Mouse (Mus musculus) kidney, adult 2 months (tissue): ENCODE data around the gene Nt5c2. TPM values are rescaled to one million over a fixed set of nuclear protein-coding genes. Genes with fewer than 3 reads are reported as not detected.
"Not testable (repeated sequence)": the region's sequence is repeated elsewhere in the genome, so short reads cannot be mapped to it uniquely, and the experiment has no call there.

ENCODE experiments used
- DNase-seq: peaks from one replicate; pipeline ENCODE4 v3.0.0; 2021
- H3K27ac ChIP-seq: fragments of 200-500 bp; 2 replicates; pipeline ENCODE4 v1.5.1; 2012; ENCODE audit warnings: low read depth, low read length, control low read depth, inconsistent platforms; ENCODE audit not compliant: insufficient read depth
- H3K27me3 ChIP-seq: fragments of 200-500 bp; replicated peaks from 2 replicates; pipeline ENCODE4 v1.6.1; 2012; ENCODE audit warnings: mild to moderate bottlenecking, moderate library complexity, low read length, inconsistent platforms; ENCODE audit not compliant: control insufficient read depth, insufficient read depth
- H3K36me3 ChIP-seq: fragments of 200-500 bp; 2 replicates; pipeline ENCODE4 v1.6.1; 2012; ENCODE audit warnings: mild to moderate bottlenecking, moderate library complexity, low read length, inconsistent platforms; ENCODE audit not compliant: control insufficient read depth, insufficient read depth
- H3K4me1 ChIP-seq: fragments of 200-500 bp; 2 replicates; pipeline ENCODE4 v1.6.1; 2011; ENCODE audit warnings: low read length; ENCODE audit not compliant: control insufficient read depth, insufficient read depth
- H3K4me3 ChIP-seq: fragments of 200-500 bp; 2 replicates; pipeline ENCODE4 v1.5.1; 2011; ENCODE audit warnings: mild to moderate bottlenecking, low read depth, low read length, control low read depth; ENCODE audit not compliant: insufficient read depth
- CTCF ChIP-seq: fragments of 200-500 bp; conservative IDR thresholded peaks from 2 replicates; pipeline ENCODE4 v1.5.1; 2011; ENCODE audit warnings: low read depth, mild to moderate bottlenecking, control low read depth, low read length, moderate library complexity, mixed read lengths; ENCODE audit not compliant: insufficient read depth, insufficient read length
- POLR2A ChIP-seq: fragments of 200-500 bp; IDR thresholded peaks from one replicate; pipeline ENCODE4 v1.6.1; 2011; ENCODE audit warnings: low read depth, low read length, control low read depth
- WGBS: fragments of 180-500 bp; shearing (Covaris S2); methylation state at CpG from one replicate; pipeline ENCODE4 v1.1.7; 2018; 5-methylcytosine and 5-hydroxymethylcytosine counted together
- polyA plus RNA-seq: library from polyadenylated mRNA; depleted of rRNA; stranded (reverse); fragments of >200 nt; gene quantifications from 2 replicates; pipeline ENCODE4 v1.2.3, GENCODE M21; 2012

Gene Nt5c2
- polyA plus RNA-seq, 1 experiment: 36.3 TPM

DNA sequence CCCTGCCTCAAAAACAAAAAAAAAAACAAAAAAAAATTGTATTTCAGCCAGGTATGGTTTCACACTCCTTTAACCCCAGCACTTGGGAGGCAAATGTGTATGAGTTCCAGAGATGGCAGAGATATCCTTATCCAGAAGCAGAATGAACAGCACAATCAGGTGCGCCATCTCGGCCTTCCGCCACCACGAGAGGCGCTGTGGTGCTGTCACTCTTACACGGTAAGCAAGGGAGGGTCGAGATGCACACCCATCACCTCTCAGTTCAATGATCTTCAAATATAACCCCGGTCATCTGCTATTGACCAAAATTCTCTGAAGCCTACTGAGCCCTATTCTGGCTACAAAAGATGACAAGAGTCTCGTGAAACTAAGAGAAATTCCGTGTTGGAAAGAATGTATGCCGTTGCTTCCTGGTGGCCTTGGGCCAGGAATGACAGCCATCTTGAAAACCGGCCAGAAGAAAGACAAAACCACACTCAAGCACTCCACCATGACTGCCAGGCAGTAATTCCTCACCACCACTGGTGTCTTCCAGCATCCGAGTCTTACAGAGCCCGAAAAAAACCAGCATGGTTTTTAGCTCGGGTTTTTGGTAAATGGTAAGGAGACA is 2.3 kb downstream of the Nt5c2 start:
- H3K27me3 ChIP-seq: peaks cover 6% of the 10 kb centered on the region; the same call in 1 of the 2 replicates
- no peak overlapping the region for H3K27ac ChIP-seq
- no peaks in the 10 kb centered on the region for H3K36me3 ChIP-seq
- WGBS: 86% methylated on average over 15 of the region's 15 CpGs
- no peak for TF ChIP-seq POLR2A
- no peak for TF ChIP-seq CTCF
- H3K4me3 ChIP-seq: no peak overlapping the region
- no peaks in the 10 kb centered on the region for H3K4me1 ChIP-seq
- no peak for DNase-seq

DNA sequence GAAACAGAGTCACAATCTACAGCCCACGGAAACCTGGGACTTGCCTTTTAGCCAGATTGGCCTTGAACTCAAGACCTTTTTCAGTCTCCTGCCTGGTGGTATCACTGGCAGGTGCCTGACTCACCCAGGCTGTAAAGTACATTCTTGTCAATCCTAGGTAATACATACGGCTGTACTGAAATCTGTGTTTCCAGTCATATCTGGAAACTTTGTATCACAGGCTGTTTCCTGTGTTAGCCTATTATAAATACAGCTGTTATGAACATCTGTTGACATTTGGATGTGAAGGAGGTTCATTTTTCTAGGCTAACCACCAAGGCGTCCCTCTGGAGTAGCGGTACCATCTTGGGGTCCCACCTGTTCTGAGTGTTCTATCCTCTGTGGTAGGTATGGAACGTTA is 5.0 kb downstream of the Nt5c2 start:
- DNase-seq: no peak
- TF ChIP-seq CTCF: no peak
- TF ChIP-seq POLR2A: no peak
- Histone ChIP-seq H3K27me3 (peaks cover 6% of the 10 kb centered on the region; the same call in 1 of the 2 replicates), H3K4me3 (no peak overlapping the region), H3K4me1 (no peaks in the 10 kb centered on the region), H3K27ac (no peak overlapping the region), H3K36me3 (no peaks in the 10 kb centered on the region)
- WGBS: 84% methylated on average over 5 of the region's 5 CpGs

DNA sequence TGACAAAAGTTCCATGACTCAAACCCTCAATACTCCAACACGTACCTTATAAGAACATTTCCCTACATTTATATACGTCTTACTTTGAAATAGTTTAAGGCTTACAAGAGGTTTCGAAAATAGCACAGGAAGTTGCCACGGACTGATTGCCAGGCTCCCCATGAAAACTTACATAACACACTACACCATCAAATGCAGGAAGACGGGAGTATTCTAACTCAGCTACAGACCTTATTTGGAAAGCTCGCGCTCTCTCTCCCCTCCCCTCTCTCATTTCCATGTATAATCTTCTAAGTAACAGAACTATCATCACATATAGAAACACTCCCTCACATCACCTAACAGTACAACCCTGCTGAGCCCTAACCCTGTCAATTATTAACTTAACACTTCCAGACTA is 5.5 kb downstream of the Nt5c2 start:
- Histone ChIP-seq H3K4me3 (no peak overlapping the region), H3K4me1 (no peaks in the 10 kb centered on the region), H3K27ac (no peak overlapping the region), H3K36me3 (no peaks in the 10 kb centered on the region), H3K27me3 (peaks cover 4% of the 10 kb centered on the region; the same call in 1 of the 2 replicates)
- TF ChIP-seq CTCF (no peak), POLR2A (no peak)
- DNase-seq: no peak
- WGBS: 81% methylated on average over 7 of the region's 7 CpGs

DNA sequence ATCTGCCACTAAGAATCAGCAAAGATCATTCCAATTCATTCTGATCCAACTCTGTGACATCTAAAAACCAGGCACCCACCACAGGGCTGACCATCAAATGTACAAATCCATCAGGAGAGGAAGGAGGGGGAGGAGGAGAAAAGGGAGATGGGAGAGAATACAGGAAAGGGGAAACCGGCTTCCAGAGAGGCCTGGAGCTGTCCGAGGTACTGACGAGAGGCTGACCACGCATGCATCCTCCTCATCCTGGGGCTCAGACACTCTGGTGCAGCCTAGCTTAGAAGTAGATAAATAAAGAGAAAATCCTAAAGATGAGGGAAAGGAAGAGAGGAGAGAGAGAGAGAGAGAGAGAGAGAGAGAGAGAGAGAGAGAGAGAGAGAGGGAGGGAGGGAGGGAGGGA is 8.6 kb downstream of the Nt5c2 start:
- WGBS: 0% methylated on average over 4 of the region's 4 CpGs

DNA sequence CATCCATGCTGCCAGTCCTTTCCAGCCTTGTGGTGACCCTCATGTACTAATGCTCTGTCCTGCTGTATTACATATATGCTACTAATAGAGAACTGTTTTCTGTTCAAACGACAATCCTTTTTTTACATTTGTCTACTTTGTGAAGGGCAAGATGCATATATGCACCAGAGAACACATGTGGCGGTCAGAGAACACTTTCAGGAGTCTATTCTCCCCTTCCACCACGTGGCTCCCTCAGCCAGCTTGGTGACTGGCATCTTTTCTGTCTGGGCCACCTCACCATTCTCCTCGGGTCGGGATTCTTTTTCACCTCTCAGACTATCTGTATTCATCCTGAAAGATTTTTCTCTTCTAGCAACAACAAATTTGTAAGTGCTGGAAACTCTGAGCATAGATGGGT is 9.1 kb downstream of the Nt5c2 start:
- WGBS: 61% methylated on average over 5 of the region's 5 CpGs
- Histone ChIP-seq H3K27me3 (no peaks in the 10 kb centered on the region), H3K4me1 (no peaks in the 10 kb centered on the region), H3K4me3 (no peak overlapping the region), H3K27ac (no peak overlapping the region), H3K36me3 (no peaks in the 10 kb centered on the region)
- DNase-seq: no peak
- TF ChIP-seq POLR2A (no peak), CTCF (no peak)

More for the DNA sequence above, 8.6 kb downstream of the Nt5c2 start:
- TF ChIP-seq CTCF: no peak
- Histone ChIP-seq H3K36me3 (no peaks in the 10 kb centered on the region), H3K27ac (no peak overlapping the region), H3K27me3 (no peaks in the 10 kb centered on the region), H3K4me3 (no peak overlapping the region), H3K4me1 (no peaks in the 10 kb centered on the region)
- peak; percentile 36 for DNase-seq

DNA sequence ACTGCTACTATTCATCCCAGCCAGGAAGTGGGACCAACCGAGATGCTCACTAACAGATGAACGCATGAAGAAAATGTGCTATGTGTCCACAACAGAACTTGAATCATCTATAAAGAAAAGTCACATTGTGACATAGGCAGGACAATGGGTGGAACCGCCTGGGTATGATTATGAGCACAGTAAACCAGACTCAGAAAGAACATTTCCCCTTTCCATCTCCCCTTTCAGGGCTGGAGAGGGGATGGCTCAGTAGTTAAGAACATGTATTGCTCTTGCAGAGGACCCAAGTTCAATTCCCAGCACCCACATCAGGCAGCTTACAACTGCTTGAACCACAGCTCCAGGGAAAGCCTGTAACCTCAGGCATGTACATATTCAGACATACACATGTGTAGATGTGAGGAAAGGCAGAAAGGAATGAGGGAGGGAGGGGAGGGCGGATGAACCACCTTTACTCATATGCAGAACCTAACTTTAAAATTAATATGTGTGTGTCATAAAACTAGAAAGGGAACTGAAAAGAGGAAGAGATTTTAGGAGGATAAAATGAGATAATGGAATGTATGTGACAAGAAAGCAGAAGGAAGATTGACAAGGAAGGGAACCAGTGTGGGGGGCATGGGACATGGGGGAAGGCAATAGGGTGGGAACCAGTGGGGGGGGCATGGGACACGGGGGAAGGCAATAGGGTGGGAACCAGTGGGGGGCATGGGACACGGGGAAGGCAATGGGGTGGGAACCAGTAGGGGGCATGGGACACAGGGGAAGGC is 11.0 kb downstream of the Nt5c2 start:
- Histone ChIP-seq H3K4me1 (no peaks in the 10 kb centered on the region), H3K36me3 (no peaks in the 10 kb centered on the region), H3K27ac (no peak overlapping the region), H3K4me3 (no peak overlapping the region), H3K27me3 (no peaks in the 10 kb centered on the region)
- TF ChIP-seq POLR2A: no peak
- WGBS: 80% methylated on average over 6 of the region's 6 CpGs
- DNase-seq: no peak

DNA sequence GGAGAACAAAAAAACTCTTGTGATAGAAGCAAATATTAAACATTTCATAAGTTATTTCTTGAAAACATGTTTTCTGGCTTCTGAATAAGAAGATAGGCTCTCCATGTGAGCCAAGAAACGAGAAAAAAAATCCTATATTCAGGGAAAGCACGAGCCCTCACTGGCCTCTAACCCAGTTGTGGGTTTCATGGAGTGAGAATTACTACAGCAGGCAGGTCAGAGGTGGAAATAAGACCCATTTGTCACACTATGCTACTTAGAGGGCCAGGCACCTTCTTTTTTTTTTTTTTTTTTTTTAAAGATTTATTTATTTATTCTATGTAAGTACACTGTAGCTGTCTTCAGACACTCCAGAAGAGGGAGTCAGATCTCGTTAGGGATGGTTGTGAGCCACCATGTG is 14.6 kb downstream of the Nt5c2 start:
- H3K4me3 ChIP-seq, DNase-seq, H3K27me3 ChIP-seq, H3K27ac ChIP-seq, H3K4me1 ChIP-seq, H3K36me3 ChIP-seq: not testable (repeated sequence)
- 64% methylated on average over 2 of the region's 3 CpGs for WGBS
